Mouse (Mus musculus) testis, postnatal 10 days (tissue): Measurements from ENCODE around the gene Rbmy.
"Not testable (repeated sequence)": the region's sequence is repeated elsewhere in the genome, so short reads cannot be mapped to it uniquely, and the experiment has no call there.

Experiments
- DNase-seq: peaks from one replicate; pipeline ENCODE4 v3.0.0; 2021; ENCODE audit warnings: low spot score

The Rbmy gene

GRCm38 (mm10) chrY:2830380-2830779 is at the start of gene Rbmy, which contains the start of gene Gm10256:
TSS of gene Rbmy (plus strand) at chrY:2830680.
TSS of gene Gm10256 (plus strand) at chrY:2830699.
- not testable (repeated sequence) for DNase-seq

- not testable (repeated sequence) for DNase-seq
These were observed 34.4 kb upstream of the Rbmy start, which contains the start of gene Gm4064 for GRCm38 (mm10) chrY:2796105-2796504. TSS of gene Gm4064 (minus strand) at chrY:2796205.
